Mouse (Mus musculus): ENCODE results near the gene Wnt16. TPM values are rescaled to one million over a fixed set of nuclear protein-coding genes. Genes with fewer than 3 reads are reported as not detected.

Wnt16 gene
- not detected in 4 replicates for total RNA-seq (2023; ENCODE audit: inconsistent age)

GRCm38 (mm10) chr6:22288004-22288736 lies at the start of gene Wnt16:
Gene Wnt16, plus strand, starts transcription at chr6:22288227.

Other genes with a start within 250 kb of the Wnt16 start
- 56.3 to 67.4 TPM (median 61.1 TPM) in 4 replicates for gene Fam3c, start 68.0 kb downstream of the Wnt16 start, total RNA-seq (2023; ENCODE audit: inconsistent age)